Mouse (Mus musculus): ENCODE measurements at regions not wholly inside any gene's neighbourhood (a gene's known extent, or its start where the extent isn't known, plus 50 kb on each side); places are given as distances from the start of the nearest gene placed in this dataset.

GRCm38 (mm10) chr3:52717324-52717723 lies 299.7 kb downstream of the Cog6 start:
- TF ChIP-seq CTCF (IDR thresholded peaks at IDR 0.05; ENCODE audit: low read depth, low read length) (no peak), POLR2A (IDR thresholded peaks at IDR 0.05; ENCODE audit: borderline replicate concordance, low read depth, low read length) (no peak)

Data from bone marrow macrophage, adult 2 months (primary cell).